Mouse (Mus musculus): ENCODE results near the gene Wdr1. TPM values are rescaled to one million over a fixed set of nuclear protein-coding genes. Genes with fewer than 3 reads are reported as not detected.
"Not testable (repeated sequence)": the region's sequence is repeated elsewhere in the genome, so short reads cannot be mapped to it uniquely, and the experiment has no call there.

Wdr1 gene
- 122 and 146 TPM in 2 replicates for total RNA-seq (2021)
- long read RNA-seq, experiment 1, transcript Wdr1-201 (15 exons, 3,089 nt): major isoform, 240 of 270 reads
- long read RNA-seq, experiment 1, partial matches to known transcripts: 13 of 270 reads
- long read RNA-seq, experiment 1, other reads (novel, unspliced or antisense): 16 of 270 reads
- long read RNA-seq, experiment 2, transcript Wdr1-201 (15 exons, 3,089 nt): major isoform, 177 of 199 reads
- long read RNA-seq, experiment 2, partial matches to known transcripts: 9 of 199 reads
- long read RNA-seq, experiment 2, other reads (novel, unspliced or antisense): 11 of 199 reads

DNA sequence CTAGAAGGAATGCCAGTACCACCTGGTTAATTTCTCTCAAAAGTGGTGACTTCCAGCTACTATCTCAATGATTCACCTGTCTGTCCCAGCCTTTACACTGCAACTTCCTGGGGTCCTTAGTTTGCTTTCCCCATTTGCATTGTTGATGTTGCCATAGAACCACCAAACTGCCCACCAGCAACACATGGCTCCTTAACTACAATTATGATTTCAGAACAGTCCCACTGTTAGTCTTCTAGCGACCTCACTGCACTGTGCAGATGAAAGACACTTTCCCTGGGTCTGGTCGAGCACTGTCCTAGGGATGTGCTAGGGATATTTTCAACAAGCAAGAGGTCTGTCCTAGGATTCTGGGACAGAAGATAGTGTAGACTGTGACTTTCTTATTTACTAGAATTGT lies at the start of gene Wdr1:
Gene Wdr1, minus strand, starts transcription at position 101 of the 400 bp plus-strand sequence.
- DNase-seq: no peak

DNA sequence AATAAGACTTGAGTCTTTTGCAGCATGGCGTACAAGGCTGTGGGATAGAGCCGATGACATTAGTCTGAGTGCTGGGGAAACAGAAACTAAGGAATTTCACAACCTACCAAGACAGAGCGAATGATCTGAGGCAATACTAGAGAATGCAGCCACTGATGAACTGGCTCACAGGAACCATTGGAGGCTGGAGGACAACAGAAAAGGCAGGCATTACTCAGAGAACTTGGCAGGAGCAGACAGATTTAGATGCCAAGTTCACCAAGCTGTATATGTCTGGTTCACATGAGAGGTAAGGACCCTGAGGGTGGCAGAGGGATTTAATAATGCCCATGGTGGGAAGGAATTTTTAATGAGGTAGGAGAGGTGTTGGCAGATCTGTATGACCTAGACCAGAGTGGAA lies 48.1 kb upstream of the Wdr1 start:
- DNase-seq: peak; percentile 38

DNA sequence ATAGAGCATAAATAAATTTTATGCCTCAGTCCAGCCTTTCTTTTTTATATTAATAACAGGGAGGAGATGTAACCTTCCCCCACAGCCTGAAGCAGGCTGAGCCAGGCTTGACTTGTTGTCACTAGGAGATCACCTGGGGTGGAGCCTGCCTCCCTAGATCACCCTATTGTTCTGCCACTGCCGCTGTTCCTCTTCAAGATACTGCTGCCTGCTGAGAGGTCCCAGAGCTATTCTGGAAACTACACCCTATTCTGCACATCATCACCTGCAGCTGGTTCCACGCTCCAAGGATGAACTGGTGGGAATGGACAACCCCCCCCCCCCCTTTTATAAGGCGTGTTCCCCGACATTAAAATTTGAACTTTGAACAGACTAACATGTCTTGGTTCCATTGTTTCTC lies 45.2 kb upstream of the Wdr1 start:
- DNase-seq: not testable (repeated sequence)

DNA sequence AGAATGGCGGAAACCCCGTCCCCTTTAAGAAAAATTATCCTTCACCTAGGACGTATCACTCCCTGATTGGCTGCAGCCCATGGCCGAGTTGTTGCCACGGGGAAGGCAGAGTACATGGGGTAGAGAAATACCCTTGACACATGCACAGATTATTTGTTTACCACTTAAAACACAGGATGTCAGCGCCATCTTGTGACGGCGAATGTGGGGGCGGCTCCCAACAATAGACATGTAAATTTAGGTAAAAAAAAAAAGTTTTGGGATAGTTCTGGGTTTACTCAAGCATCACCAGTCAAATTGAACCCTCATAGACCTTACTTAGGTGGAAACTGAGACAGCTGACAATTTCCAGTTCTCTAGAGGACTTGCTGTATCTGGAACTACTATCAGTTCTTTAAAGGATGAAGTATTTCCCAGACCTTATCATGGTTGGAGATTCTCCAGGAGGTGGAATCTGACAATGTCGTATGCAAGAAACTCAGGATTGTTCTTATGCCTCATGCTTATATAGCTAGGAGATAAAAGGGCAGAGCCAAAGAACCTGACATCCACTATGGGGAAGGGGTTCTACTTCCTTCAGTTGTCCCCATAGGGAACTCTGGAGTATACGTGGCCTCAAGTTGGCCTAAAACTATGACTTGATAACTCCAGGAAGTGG lies 35.8 kb upstream of the Wdr1 start:
- no peak for DNase-seq

DNA sequence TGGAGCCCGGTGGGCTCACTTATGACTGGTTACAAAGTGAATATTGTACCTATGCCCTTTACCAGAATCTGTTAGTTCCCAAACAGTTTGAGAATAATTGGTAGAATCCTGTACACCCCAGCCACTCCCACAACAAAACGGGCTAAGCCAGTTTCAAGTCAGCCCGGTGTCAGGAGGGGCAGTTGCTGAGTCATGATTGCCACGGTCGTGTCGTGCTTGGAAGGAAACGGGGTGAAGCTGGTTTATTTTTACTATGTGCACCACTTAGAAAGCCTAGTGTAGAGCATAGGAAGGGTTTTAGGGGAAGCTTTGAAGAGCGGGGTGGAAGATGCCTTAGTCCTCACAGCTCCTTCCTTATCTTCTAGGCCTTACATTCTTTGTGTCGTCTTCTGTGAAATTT lies 25.9 kb upstream of the Wdr1 start:
- DNase-seq: no peak

DNA sequence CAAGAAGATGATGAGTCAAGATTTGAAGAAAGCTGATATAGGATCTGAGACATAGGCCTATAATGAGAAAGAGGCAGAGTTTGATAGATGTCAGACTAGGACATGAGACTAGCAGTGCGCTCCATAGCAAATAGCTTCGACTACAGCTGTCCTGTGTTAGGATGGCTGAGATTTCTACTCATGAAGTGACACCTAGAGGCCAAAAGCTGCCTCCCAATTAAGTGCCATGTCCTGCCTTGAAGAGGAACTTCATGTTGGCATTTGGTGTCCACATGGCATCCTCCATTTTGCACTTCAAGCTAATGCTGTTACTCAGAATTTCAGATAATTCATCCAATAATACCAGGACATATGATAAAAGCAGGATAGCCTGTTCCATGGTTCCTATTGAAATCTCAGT lies 22.4 kb upstream of the Wdr1 start:
- no peak for DNase-seq

DNA sequence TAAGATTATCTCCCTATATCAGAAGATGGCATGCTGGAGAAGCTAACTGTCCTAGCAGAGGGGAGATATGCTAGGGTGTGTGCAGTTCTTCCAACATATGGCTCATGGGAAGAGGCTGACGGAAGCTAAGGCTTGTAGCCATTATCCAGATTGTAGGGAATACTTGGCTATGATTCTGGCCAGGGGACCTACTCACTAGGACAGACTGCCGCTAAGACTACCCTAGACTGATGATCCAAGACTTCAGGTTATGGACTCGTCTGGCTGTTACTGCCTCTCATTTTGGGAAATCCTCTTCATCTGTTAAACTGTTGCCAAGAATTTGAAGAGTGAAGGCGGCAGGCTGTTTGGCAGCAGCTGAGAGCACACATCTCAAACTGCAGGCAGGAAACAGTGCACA lies 20.0 kb upstream of the Wdr1 start:
- no peak for DNase-seq

DNA sequence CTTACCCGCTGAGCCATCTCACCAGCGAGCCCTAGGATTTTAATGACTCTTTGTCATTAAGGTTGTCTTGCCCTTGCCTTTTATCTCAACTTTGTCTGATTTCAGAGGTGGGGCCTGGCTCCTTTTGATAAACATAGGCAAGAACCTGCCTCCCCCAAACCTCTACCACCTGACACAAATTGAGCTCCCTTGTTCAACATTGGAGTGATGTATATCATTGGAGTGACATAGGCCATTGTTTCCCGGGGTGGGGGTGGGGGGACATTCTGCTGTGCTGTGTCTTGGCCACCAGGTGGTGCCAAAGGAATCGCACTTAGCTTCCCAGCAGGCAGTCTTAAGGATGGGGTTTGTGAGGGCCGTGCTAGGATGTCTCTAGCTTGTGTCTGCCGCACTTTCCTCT lies 17.7 kb upstream of the Wdr1 start:
- peak; percentile 44 for DNase-seq

DNA sequence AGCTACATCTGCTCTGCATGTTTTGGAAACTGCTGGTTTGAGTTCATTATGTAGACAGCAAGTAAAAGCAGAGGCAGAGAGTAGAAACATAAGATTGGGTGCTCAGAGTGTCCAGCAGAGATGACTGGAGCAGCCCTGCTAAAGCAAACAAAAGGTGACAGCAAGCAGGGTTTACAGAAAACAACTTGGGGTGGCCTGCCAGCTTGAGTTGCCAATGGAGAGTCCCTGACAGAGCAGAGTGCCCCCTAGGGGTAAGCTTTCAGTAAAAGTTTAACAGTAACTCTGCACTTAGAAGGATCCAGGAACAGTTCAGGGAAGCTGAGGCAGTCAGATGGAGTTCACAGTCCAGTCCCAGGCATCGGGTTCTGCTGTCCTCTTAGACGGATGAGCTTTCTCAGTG lies 7.9 kb upstream of the Wdr1 start:
- no peak for DNase-seq

DNA sequence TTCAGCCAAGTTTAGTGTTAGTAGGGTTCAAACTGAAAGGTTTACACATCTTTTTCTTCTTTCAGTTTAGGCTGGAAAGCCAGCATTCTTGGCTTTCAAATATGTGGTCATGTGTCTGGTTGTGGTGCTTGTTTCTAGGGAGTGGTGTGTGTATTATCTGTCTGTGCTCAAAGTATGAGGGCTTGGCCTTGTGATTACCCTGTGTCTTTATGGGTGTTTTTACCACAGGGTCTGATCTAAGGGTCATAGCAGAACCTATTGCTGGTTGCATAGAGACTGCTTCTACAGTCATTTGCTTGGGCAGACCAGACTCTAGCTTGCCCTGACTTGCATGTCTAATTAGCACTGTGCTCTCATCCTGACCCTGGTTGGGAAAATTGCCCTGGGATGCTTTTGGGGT lies 5.6 kb upstream of the Wdr1 start:
- DNase-seq: no peak

DNA sequence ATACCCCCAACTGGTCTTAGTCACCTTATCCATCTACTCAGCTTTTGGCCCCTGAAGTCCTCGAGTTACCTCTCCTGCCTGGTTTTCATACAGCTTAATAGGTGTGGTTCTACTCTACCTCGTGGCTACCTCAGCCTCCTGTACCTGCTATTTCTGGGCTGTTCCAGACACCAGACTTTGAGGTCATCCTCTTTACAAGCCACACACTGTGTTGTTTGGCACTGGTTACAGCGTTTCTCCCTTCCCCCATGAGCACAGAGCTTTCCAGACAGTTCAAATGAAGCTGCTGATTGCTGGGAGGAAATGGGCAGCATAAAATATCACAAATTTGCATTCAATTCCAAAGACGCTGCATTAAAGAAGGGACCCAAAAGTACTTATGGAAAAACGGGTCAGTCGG lies 1.8 kb upstream of the Wdr1 start:
- no peak for DNase-seq

DNA sequence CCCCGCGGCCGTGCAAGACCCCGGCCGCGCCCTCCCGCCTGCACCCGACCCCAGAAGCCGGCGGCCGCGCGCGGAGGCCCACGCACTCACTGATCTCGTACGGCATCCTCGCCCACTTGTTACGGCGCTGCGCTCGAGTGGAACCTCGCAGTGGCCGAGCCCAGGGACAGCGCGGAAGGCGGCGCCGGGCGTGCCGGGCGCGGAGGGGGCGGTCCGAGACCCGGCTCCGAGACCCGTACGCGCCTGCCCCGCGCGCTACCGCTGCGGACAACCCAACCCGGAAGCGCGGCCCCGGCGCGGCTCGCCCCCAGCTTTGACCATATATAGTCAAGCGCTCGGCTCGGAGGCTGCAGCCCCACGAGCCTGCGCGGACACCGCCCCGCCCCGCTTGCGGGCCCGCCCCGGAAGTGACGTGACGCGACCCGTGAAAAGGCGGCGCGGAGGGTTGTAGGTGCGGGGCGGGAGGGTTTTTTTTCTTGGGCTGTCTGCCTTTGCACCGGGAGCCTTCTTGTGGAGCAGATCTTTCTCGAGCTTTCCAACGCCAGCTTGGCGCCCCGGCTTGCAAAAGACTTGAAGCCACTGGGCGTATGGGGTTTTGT lies 1.5 kb downstream of the Wdr1 start:
- DNase-seq: peak; percentile 99

DNA sequence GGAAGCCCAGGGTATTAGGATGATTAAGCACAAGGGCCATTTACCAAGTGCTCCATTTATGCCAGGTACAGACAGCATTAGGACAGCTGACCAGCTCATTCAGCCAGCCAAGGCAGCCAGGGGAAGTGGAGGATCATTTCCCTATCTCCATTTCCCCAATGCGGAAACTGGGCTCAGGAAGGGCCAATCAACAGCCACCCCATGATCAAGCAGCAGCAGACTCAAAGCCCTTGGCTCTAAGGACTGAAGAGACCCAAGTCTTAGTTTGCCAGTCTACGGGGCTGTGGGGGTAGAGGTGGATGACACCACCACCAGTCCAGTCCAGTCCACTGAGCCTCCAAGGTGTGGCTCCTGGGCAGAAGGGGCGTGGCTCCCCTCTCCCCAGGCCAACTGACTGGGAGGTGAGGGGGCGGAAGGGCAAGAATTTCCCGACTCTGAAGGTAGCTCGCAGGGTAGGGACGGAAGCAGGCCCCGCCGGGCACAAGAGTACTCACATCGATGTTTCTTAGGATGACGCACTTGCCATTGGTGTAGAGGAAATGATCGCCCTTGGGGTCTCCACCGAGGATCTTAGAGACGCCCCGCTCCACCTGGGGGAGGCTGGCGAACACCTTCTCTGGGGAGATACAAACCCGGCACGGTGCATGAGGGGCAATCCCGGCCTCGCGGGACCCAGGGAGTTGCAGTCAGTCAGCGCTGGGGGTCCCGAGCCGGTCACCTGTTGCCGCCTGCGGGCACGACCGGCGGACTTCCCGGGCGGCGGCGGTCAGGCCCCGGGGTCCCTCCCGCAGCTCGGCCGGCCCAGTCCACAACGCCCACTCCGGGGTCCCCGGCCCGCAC lies 2.2 kb downstream of the Wdr1 start:
- DNase-seq: peak; percentile 55

DNA sequence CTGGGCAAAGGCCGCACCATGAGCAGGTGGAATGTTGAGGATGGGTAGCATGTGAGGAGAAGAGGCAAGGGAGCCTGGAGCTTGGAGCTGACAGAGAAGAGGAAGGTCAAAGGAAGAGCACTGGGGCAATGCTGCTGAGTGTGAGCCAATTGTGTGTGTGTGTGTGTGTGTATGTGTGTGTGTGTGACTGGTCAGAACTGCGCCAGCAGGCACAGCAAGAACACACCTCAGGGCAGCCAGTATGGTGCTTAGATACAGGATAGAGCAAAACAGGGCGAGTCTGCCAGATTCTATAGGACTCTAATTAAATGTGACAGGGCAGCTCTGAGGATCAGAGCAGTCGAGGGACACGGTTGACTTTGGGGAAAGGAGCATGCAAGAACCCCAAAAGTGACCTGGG lies 4.2 kb downstream of the Wdr1 start:
- DNase-seq: no peak

DNA sequence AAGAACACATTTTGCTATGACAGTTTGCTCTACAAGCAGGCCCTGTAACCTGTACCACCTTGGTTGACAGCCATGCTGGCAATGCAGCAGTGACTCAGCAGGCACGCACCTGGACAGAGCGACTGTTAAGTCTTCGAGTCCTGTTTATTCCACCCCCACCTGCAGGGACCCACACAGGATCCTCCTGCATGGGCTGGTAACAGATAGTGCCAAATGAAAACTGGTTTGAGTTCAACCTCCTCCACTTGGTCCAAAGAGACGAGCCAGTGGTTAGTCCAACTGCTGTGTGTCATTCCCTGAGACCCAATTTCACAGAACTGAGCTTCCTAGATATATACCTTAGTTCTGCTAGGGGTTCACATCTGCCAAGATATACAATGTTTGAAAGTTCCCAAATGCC lies 5.2 kb downstream of the Wdr1 start:
- no peak for DNase-seq

DNA sequence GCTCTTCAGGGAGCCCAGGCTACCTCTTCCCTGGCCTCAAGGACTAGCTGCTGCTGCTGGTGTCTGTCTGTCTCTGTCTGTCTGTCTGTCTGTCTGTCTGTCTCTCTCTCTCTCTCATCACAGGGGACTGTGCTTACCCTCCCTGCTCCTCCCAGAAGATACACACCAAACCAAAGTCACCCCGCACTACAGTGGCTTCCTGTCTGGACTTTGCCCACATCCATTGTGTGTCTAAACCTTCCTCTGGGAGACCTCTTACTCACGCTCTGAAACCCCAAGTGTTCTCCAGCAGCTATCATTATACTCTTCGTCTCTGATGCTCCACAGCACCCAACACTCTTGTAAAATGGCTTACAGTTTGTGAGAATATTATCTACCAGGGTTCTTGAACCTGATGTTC lies 6.6 kb downstream of the Wdr1 start:
- DNase-seq: no peak

DNA sequence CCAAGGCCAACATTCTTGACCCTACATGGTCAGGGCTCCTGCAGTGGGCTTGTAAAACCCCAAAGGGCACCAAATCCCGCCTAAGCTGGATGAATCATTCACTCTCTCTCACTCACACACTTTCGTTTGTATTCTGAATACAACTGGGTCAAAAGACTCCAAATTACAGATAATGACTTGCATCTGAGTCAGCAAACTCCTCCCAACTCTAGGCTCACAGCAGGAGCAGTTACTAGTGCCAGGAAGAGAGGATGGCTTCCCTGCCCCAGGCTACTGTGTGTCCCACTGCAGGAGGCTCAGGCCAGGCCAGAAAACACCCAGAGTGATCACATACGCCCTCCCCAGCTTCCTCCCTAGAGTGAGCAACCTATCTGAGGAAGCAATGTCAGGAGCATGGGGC lies 9.1 kb downstream of the Wdr1 start:
- DNase-seq: peak; percentile 58

DNA sequence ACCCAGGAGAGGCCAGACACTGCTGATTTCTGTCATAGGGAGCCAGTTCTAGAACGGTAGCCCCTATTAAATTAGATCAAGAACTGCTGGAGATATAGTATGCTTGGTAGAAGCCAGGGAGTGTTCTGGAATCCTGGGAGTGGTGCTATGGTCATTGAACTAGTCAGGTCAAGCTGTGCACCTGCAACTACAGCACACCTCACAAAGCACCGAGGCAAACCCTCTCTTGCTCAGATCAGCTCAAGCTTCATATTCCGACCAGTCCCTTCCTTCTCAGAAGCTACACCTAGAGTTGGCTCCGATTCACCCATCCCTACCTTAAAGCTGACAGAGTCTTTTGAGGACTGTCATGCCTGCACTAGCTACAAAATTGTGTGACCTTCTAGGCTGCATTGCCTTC lies 9.5 kb downstream of the Wdr1 start:
- DNase-seq: no peak

DNA sequence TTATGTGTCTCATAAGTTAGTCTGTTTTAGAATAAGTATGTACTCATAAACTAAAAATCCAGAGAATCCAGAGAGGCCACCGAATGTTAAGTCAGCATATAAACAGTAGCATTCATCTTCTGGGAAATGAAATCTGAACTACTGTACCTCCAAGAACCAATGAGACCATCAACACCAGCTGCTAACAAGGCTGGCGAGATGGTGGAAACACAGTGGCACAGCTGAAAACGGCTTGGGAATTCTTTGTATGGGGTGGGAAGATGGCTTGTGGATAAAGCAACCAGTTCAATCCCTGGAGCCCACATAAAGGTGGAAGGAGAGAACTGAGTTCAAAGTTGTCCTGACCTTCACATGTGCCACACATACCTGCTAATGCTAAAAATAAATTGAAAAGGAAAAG lies 10.4 kb downstream of the Wdr1 start:
- no peak for DNase-seq

DNA sequence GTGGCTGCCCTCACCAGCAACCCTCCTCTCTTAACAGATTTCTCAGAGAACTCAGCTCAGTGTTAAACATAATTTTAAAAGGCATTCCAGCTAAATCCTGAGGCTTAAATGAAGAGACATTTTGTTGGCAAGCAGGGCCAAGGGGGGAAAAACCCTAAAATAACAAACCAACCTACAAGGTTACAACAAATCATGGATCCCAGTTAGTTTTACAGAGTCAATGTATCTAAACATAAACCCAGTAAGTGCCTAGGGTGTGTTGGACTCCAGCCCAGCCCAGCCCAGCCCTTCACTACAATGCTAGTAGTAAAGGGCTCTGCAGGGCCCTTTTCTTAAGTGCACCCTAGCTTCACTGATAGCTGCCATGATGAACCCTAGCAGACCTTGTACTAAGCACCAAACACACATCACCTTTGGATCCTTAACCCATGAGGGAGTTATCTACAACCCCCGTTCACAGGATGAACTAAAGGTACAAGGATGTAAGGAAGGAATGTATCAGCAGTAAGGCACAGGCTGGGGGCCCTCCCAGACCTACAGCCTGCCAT lies 12.7 kb downstream of the Wdr1 start:
- no peak for DNase-seq

DNA sequence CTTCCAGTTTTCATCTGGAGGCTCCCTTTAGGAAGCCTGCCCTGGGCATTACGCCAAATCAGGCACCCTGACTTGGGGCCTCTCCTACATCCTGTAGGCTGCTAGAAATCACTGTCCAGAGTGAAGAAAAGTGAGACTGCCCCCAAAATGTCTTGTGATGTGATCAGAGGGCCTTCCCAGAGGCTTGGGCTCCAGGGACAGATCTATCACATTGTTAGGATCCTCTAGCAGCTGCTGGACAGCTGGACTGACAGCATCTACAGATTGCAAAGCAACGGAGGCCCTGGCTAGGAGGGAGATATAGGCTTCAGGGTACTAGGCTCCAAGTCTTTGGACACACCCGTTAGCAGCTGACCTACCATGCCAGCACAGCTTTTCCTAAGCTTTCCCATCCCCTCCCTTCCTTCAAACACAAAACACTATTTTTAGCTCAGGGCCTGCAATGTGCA lies 13.5 kb downstream of the Wdr1 start:
- DNase-seq: peak; percentile 27

DNA sequence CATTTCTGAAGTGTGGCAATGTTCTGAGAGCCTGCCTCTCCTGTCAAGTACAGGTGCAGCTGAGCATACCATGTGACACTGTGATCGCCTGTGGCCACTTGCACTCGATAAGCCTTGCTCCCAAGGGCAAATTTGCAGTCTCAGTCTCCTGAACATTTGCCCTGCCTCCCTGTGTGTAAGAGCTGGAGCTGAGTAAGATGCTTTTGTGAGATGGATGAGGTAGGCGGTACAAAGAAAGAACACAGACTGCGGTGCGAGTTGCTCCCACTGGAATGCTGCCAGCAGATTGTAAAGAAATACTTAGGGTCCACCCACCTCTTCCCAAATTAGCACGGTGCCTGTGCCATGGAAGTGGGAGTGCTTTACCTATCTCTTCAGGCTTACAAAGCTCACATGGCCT lies 15.6 kb downstream of the Wdr1 start:
- no peak for DNase-seq
